Mouse (Mus musculus) forebrain, embryonic 15.5 days (tissue): ENCODE results near the gene Commd6. TPM values are rescaled to one million over a fixed set of nuclear protein-coding genes. Genes with fewer than 3 reads are reported as not detected.

ENCODE experiments used
- ATAC-seq: fragments of 200-750 bp; cut with Nextera tagmentation; replicated peaks from 2 replicates; pipeline ENCODE4 v1.8.0; 2017; ENCODE audit warnings: mild to moderate bottlenecking, moderate TSS enrichment, moderate library complexity
- H3K27ac ChIP-seq: fragments of 300-500 bp; sonication (generic); replicated peaks from 2 replicates; pipeline ENCODE4 v1.5.1; 2015; ENCODE audit warnings: mild to moderate bottlenecking, inconsistent platforms
- H3K27me3 ChIP-seq: fragments of 300-500 bp; sonication (generic); 2 replicates; pipeline ENCODE4 v1.6.1; 2015; ENCODE audit warnings: inconsistent platforms
- H3K36me3 ChIP-seq: fragments of 300-500 bp; sonication (generic); 2 replicates; pipeline ENCODE4 v1.6.1; 2015; ENCODE audit warnings: mild to moderate bottlenecking, inconsistent platforms
- H3K4me1 ChIP-seq: fragments of 300-500 bp; sonication (generic); 2 replicates; pipeline ENCODE4 v1.6.1; 2015; ENCODE audit warnings: inconsistent platforms
- H3K4me2 ChIP-seq: fragments of 300-500 bp; sonication (generic); replicated peaks from 2 replicates; pipeline ENCODE4 v1.6.1; 2015; ENCODE audit warnings: mild to moderate bottlenecking, inconsistent platforms
- H3K4me3 ChIP-seq: fragments of 300-500 bp; sonication (generic); 2 replicates; pipeline ENCODE4 v1.5.1; 2015; ENCODE audit warnings: mild to moderate bottlenecking, inconsistent platforms
- H3K9ac ChIP-seq: fragments of 300-500 bp; sonication (generic); replicated peaks from 2 replicates; pipeline ENCODE4 v1.6.1; 2015; ENCODE audit warnings: mild to moderate bottlenecking, inconsistent platforms
- H3K9me3 ChIP-seq: fragments of 300-500 bp; sonication (generic); 2 replicates; pipeline ENCODE4 v1.6.1; 2016; ENCODE audit warnings: inconsistent platforms
- WGBS: fragments of 180-500 bp; shearing (Covaris S2); methylation state at CpG from one replicate; pipeline ENCODE4 v1.1.7; 2015; ENCODE audit warnings: mixed read lengths; 5-methylcytosine and 5-hydroxymethylcytosine counted together
- polyA plus RNA-seq: library from polyadenylated mRNA; unstranded; fragments of >200 nt; fragmentation: Nextera tagmentation; extraction: Ambion mirVana; gene quantifications from 2 replicates; pipeline ENCODE4 v1.2.1, GENCODE M21; 2015

Gene Commd6
- polyA plus RNA-seq = 101 and 103 TPM in 2 replicates

DNA sequence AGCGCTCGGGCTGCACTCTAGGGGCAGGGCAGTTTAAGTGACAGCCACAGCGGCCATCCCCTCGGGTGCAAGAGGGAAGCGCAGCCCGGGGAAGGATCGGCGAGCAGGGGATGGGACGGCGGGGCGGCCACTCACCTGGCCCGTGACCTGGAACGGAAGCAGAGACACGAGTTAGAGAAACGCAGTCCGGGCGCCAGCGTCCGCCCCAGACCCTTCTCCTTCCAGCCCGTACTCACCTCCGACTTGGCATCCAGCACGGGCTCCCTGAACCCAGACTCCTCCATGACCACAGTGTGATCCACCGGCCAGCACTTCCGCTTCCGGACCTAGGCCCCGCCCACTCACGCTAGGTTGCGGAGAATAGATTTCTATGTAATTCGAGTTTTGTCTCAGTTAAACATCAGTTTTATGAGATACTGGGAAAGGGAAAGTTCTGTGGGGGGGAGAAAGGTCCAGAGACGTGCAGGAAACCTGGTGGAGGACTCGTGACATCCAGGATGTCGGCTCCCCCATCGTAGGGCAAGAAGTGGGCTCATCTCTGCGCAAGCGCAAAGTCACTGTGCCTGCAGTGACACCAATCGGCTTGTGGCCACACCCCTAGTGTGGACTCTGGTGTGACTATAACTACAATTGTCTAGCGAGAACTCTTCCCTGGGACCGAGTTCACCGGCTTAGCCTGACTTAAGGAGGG lies at the start of gene Commd6:
Commd6 (minus strand) TSS at position 534 of the 691 bp plus-strand sequence.
- no peaks in the 10 kb centered on the region for H3K9me3 ChIP-seq
- peak; percentile 99 for ATAC-seq
- peak within 1 kb of the TSS; percentile 88 for H3K9ac ChIP-seq
- peaks cover 5% of the 10 kb centered on the region; the same call in 1 of the 2 replicates for H3K36me3 ChIP-seq
- H3K27ac ChIP-seq = peak within 1 kb of the TSS; percentile 91
- under 1% methylated on average over 39 of the region's 39 CpGs for WGBS
- H3K27me3 ChIP-seq = no peaks in the 10 kb centered on the region
- H3K4me3 ChIP-seq = peak within 1 kb of the TSS; percentile 96
- H3K4me2 ChIP-seq = peak within 1 kb of the TSS; percentile 64
- H3K4me1 ChIP-seq = peaks cover 9% of the 10 kb centered on the region

DNA sequence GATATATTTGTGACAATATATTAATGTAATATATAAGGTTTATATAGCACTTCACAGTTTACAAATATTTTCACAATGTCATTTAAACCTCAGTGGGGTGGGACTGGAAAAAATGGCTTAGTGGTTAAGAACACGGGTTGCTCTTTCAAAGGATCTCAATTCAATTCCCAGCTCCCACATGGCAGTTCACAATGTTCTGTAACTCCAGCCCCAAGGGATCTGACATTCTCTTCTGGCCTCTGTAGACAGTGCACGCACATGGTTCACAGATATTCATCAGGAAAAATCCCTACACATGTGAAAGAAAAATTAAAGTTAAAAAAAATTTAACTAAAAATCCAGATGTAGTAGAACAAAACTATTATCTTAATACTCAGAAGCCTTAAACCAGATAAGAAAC lies 47.9 kb upstream of the Commd6 start:
- ATAC-seq = no peak
- Histone ChIP-seq H3K27me3 (no peaks in the 10 kb centered on the region), H3K9ac (no peak overlapping the region), H3K9me3 (no peaks in the 10 kb centered on the region), H3K4me1 (no peaks in the 10 kb centered on the region), H3K4me3 (no peak overlapping the region), H3K4me2 (no peak overlapping the region), H3K27ac (no peak overlapping the region), H3K36me3 (peaks cover 15% of the 10 kb centered on the region)
- 88% methylated on average over 2 of the region's 2 CpGs for WGBS

DNA sequence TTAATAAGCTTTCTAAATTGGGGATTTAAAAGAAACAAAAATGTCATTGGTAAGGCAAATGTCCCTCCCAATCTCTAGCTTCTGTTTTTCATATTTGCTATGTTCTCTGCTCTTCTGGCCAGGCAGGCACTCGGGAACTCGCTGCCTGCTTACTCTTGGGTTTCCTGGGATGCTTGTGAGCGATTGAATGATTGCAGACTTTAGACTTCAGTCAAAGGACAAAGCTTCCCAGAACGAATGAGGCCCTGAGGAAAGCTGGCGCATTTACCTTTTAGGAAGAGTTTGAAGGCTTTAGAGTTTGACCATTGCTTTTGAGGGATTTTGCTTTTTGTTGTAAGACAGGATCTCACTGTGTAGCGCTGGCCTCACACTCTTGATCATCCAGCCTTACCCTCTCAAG lies 47.2 kb upstream of the Commd6 start:
- WGBS = 93% methylated on average over 6 of the region's 6 CpGs
- no peak overlapping the region for H3K4me2 ChIP-seq
- H3K9me3 ChIP-seq = no peaks in the 10 kb centered on the region
- ATAC-seq = no peak
- H3K4me3 ChIP-seq = no peak overlapping the region
- H3K9ac ChIP-seq = no peak overlapping the region
- H3K27me3 ChIP-seq = no peaks in the 10 kb centered on the region
- peaks cover 11% of the 10 kb centered on the region for H3K36me3 ChIP-seq
- H3K4me1 ChIP-seq = no peaks in the 10 kb centered on the region
- H3K27ac ChIP-seq = no peak overlapping the region

DNA sequence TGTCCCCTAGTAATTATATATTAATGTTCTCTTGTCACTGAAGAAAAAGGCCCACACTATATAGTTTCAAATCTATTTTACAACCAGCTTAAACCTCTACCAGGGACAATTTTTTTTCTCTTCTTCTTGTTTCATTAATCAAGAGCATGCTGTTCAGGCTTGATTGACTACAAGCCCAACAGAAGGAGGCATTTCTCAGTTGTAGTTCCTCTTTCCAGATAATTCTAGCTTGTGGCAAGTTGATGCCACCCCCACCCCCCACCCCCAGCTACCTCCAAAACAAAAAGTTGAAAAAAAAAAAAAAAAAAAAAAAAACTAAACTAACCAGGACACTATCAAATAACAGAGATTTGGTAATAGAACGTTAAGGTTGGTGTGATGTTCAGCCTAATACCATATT lies 31.7 kb upstream of the Commd6 start:
- H3K27ac ChIP-seq = no peak overlapping the region
- no peaks in the 10 kb centered on the region for H3K4me1 ChIP-seq
- H3K9ac ChIP-seq = no peak overlapping the region
- H3K9me3 ChIP-seq = no peaks in the 10 kb centered on the region
- ATAC-seq = no peak
- no peaks in the 10 kb centered on the region for H3K27me3 ChIP-seq
- H3K4me2 ChIP-seq = no peak overlapping the region
- H3K4me3 ChIP-seq = no peak overlapping the region
- 91% methylated on average over 1 of the region's 1 CpGs for WGBS
- peaks cover 41% of the 10 kb centered on the region for H3K36me3 ChIP-seq

DNA sequence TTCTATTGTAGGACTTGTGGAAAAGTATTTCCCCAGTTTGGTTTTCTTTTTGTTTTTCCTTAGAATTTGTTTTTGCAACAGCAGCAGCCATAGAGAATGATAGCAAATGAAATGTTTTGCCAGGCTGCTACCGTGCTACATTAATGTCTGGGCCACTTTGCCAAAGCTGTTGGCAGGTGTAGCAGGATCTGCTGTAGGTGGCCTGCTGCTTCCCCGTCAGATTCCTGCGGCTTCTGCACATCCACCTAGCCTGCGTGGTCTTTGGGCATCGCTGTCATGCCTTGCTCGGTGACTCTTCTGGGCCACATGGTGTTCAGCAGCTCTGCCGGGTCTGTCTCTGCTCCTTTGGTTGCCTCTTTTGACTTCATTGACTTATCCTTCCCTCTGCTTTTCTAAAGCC lies 28.1 kb upstream of the Commd6 start:
- H3K4me3 ChIP-seq = no peak overlapping the region
- ATAC-seq = no peak
- peaks cover 39% of the 10 kb centered on the region for H3K36me3 ChIP-seq
- WGBS = 94% methylated on average over 7 of the region's 7 CpGs
- no peaks in the 10 kb centered on the region for H3K9me3 ChIP-seq
- H3K27ac ChIP-seq = no peak overlapping the region
- H3K4me1 ChIP-seq = no peaks in the 10 kb centered on the region
- H3K4me2 ChIP-seq = no peak overlapping the region
- no peak overlapping the region for H3K9ac ChIP-seq
- H3K27me3 ChIP-seq = no peaks in the 10 kb centered on the region

DNA sequence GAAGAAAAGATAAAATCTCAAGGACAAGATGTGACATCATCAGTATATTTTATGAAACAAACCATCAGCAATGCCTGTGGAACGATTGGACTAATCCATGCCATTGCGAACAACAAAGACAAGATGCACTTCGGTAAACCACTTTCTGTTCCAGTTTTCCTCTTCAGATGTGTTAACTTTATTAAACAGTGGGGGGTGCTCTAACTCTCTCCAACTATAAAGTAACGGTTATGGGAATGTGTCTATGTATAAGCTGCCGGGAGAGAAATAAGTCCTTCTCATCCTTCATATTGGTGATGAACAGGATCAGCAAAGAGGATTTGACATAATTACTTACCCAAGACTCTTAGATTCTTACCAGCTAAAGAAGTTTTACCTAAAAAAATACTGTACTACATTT lies 26.1 kb upstream of the Commd6 start:
- no peak overlapping the region for H3K4me2 ChIP-seq
- WGBS = 84% methylated on average over 5 of the region's 5 CpGs
- H3K27ac ChIP-seq = no peak overlapping the region
- H3K4me3 ChIP-seq = no peak overlapping the region
- H3K36me3 ChIP-seq = peaks cover 36% of the 10 kb centered on the region
- ATAC-seq = no peak
- H3K27me3 ChIP-seq = no peaks in the 10 kb centered on the region
- no peak overlapping the region for H3K9ac ChIP-seq
- no peaks in the 10 kb centered on the region for H3K4me1 ChIP-seq
- H3K9me3 ChIP-seq = no peaks in the 10 kb centered on the region

DNA sequence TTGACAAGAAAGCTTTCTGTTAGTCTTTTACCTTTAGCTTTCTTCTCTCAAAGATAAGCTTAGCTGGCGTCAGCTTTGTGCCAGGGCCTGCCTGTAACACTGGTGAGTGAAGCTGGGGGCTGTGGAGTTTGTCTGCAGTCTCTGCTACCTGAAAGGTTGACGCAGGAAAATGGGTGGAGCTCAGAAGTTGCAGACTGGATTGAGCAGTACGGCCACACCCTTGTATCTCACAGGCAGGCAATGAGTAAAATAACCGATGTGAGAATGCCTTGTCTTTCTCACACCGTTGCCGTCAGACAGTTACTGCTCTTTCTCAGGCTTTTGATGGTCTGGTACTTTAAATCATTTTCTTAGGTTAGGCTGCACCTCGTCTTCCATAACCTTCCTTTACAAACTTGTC lies 25.6 kb upstream of the Commd6 start:
- Histone ChIP-seq H3K9ac (no peak overlapping the region), H3K36me3 (peaks cover 37% of the 10 kb centered on the region), H3K27ac (no peak overlapping the region), H3K27me3 (no peaks in the 10 kb centered on the region), H3K4me2 (no peak overlapping the region), H3K4me1 (no peaks in the 10 kb centered on the region), H3K9me3 (no peaks in the 10 kb centered on the region), H3K4me3 (no peak overlapping the region)
- no peak for ATAC-seq
- WGBS = 93% methylated on average over 7 of the region's 7 CpGs

DNA sequence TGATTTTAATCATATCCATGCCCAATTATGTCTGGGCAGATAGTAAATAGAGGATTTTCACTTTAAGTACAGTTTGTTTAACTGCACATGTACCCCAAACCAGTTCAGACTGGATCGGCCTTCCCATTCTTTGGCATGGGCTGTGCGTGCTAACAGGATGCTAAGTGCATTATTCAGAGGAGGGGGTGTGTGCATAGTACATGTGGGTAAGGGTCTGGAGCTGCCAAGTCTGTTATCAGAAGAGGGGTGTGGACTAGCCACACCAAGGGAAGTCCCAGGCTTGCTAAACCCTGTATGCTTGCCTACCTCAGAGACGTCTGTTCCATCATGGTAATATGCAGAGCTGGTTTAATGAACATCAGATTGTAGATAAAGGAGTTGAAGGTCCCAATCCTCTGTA lies 23.8 kb upstream of the Commd6 start:
- no peak overlapping the region for H3K4me3 ChIP-seq
- H3K27me3 ChIP-seq = no peaks in the 10 kb centered on the region
- H3K4me2 ChIP-seq = no peak overlapping the region
- no peak overlapping the region for H3K9ac ChIP-seq
- H3K9me3 ChIP-seq = no peaks in the 10 kb centered on the region
- no peaks in the 10 kb centered on the region for H3K4me1 ChIP-seq
- no peak overlapping the region for H3K27ac ChIP-seq
- 85% methylated on average over 3 of the region's 3 CpGs for WGBS
- peaks cover 33% of the 10 kb centered on the region for H3K36me3 ChIP-seq
- ATAC-seq = 0 out of 2 replicates have a peak, but pooled peaks have one; percentile 53

DNA sequence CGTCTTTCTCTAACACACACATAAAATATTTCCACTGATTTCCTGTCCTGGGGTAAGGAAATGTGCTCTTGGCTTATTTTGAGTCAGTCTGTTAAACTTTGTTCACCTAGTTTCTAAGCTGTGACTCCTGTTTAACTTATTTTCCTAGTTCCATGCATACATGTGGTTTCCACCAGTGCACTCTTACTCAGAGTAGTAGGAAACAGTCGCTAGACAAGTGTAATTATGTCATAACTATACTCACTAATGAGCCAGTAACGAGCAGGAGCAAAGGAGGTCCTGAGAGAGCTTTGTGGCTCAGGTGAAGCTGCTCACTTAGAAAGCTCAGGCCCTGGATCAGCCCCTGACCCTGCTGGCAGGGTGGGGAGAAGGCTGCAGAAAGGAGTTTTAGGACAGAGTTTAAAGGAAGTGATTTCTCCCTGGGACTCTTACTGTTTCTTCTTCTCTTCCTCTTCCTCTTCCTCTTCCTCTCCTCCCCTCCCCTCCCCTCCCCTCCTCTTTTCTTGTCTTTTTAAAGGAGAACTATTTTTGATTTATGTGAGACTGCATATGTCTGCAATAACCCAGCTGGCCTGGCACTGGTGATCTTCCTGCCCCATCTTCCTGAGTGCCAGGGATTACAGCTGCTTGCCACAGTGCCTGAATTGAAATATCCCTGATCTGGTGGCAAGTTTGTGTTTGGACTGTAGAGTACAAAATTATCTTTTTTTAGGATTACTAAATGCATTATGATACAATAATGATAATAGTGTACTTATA lies 21.3 kb upstream of the Commd6 start:
- no peaks in the 10 kb centered on the region for H3K4me1 ChIP-seq
- H3K36me3 ChIP-seq = peaks cover 18% of the 10 kb centered on the region; the same call in 1 of the 2 replicates
- H3K27me3 ChIP-seq = no peaks in the 10 kb centered on the region
- no peak overlapping the region for H3K9ac ChIP-seq
- WGBS = 56% methylated on average over 3 of the region's 3 CpGs
- no peak overlapping the region for H3K4me3 ChIP-seq
- H3K27ac ChIP-seq = no peak overlapping the region
- no peak overlapping the region for H3K4me2 ChIP-seq
- no peaks in the 10 kb centered on the region for H3K9me3 ChIP-seq
- ATAC-seq = no peak

DNA sequence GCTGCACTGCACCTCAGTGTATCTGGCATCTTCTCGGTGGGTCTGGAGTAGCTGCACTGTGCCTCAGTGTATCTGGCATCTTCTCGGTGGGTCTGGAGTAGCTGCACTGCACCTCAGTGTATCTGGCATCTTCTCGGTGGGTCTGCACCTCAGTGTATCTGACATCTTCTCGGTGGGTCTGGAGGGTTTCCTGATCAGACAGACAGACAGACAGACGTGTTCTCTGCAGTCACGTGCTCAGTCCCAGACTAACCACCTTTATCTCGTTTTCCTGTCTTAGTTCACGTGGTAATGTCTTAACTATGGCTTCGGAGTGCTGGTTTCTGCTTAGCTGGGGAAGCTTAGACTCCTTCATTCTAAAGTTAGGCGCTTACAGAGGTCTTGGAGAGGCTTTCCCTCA lies 15.8 kb upstream of the Commd6 start:
- 87% methylated on average over 10 of the region's 10 CpGs for WGBS
- H3K4me1 ChIP-seq = peaks cover 20% of the 10 kb centered on the region
- no peak for ATAC-seq
- no peak overlapping the region for H3K4me2 ChIP-seq
- H3K27me3 ChIP-seq = no peaks in the 10 kb centered on the region
- no peak overlapping the region for H3K27ac ChIP-seq
- H3K36me3 ChIP-seq = 0 out of 2 replicates have a peak, but pooled peaks cover 7% of the 10 kb centered on the region
- H3K4me3 ChIP-seq = no peak overlapping the region
- no peaks in the 10 kb centered on the region for H3K9me3 ChIP-seq
- H3K9ac ChIP-seq = no peak overlapping the region

DNA sequence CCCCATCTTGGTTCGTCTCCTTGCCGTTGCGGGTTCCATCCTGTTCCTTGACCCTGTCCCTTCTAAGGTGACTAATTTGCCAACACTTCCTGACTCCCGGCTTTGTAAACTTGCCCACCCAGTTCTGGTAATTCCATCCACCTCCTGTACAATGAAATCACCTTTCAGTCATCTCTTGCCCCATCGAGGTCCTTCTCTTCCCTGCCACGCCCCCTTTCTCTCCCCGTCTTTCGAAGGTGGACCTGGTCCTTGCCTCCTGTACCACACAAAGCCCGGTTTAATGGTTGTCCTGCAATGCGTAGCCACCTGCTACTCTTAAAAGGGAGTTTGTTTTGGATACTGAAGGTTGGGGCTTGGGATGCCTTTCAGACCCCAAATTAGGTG lies 14.0 kb upstream of the Commd6 start:
- WGBS = under 1% methylated on average over 10 of the region's 10 CpGs
- H3K27ac ChIP-seq = 0 out of 2 replicates have a peak overlapping the region, but pooled peaks have one; percentile 76
- 0 out of 2 replicates have a peak, but pooled peaks cover 2% of the 10 kb centered on the region for H3K36me3 ChIP-seq
- H3K9me3 ChIP-seq = no peaks in the 10 kb centered on the region
- peak overlapping the region; percentile 96 for H3K4me3 ChIP-seq
- H3K4me2 ChIP-seq = peak overlapping the region; percentile 72
- ATAC-seq = peak; percentile 25; the same call in 1 of the 2 replicates
- peak overlapping the region; percentile 96 for H3K9ac ChIP-seq
- H3K4me1 ChIP-seq = peaks cover 20% of the 10 kb centered on the region
- H3K27me3 ChIP-seq = no peaks in the 10 kb centered on the region
